Mouse (Mus musculus): Measurements from ENCODE around the gene Bbs9.

GRCm38 (mm10) chr9:22578266-22578665 lies 102.8 kb downstream of the Bbs9 start:
- TF ChIP-seq CTCF (IDR thresholded peaks at IDR 0.05; ENCODE audit: insufficient read depth, low read length) (no peak), POLR2A (IDR thresholded peaks at IDR 0.05; ENCODE audit: borderline replicate concordance, extremely low read depth, low read depth, low read length) (no peak)
